Mouse (Mus musculus): ENCODE results near the gene Tnfrsf13c.

Gene Tnfrsf13c

DNA sequence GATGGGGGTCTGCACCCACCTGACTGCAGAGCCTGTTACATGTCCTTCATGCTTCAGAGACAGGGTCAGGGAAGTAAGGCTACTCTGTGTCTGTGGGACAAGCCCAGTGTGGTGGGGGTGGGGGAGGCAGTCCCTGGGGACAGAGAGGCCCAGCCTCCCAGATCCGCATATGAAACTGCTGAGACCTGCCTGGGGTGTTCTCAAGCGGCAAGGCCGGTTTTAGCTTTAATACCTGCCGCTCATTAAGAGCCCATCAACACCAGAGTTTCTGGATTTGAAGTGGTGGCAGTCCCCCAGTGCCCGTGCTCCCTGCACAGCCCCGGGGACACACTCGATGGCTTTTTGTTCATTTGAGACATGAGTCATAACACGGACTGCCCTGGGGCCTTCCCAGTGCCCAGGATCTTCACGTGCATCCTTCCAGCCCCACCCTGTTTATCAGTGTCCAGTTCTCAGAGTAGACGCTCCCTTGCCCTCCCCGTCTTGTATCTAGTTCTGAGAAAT is 5.4 kb upstream of the Tnfrsf13c start:
- no peak for DNase-seq

GRCm38 (mm10) chr15:82225769-82226168 is 1.6 kb upstream of the Tnfrsf13c start:
- DNase-seq = no peak

- no peak for DNase-seq
Observed at GRCm38 (mm10) chr15:82224602-82225215, 540 bp upstream of the Tnfrsf13c start.

DNA sequence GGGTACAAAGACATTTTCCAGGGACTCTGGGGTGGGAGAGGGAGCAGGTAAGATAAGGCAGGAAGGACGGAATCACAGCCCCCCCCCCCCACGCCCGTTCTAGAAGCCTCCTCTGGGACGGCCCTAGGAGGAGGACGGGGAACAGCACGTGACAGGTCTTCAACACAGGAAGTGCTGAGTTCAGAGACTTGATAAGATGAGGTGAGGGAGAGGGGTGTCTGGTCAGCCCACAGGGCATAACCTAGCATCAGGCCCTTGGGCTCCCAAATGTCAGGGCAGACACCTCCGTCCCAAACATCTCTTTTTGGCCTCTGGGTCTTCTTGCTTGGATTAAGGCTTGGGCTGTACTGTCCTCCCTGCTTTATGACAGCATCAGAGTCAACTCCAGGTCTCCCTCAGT is 918 bp downstream of the Tnfrsf13c start:
- DNase-seq = no peak

DNA sequence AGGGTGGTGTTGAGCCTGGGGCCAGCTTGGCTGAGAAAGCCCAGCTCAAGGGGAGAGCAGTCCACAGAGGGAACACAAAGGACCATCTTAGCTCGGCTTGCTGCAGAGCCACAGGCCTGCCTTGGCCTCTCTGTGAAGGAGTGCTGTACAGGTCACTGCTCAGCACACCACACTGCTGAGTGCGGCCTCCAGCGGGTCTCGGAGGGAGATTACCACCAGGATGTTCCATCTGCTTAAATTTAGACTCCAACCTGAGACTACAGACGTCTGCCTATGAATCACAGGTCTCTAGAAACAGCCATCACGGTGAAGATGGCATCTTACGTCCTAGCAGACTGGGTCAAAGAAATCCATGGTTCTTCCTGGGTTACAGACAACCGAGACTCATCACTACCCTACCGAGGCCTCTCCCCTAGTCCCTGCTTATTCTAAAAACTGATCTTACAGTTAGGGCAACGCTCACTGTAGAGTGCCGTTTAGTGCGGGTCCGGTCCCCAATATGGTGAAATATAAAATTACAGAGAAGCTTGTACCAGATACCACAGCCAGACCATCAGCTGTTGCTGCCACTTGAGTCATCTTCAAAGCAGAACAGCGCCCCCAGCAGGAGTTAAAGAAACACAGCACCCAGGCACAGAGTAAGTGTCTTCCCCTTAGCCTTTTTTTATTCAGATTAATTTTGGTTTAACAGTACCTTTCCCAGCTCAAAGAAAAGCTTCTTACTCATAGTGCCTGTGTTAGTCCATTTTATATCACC is 2.9 kb downstream of the Tnfrsf13c start:
- DNase-seq = no peak

GRCm38 (mm10) chr15:82220003-82220675 is 4.0 kb downstream of the Tnfrsf13c start:
- no peak for DNase-seq

DNA sequence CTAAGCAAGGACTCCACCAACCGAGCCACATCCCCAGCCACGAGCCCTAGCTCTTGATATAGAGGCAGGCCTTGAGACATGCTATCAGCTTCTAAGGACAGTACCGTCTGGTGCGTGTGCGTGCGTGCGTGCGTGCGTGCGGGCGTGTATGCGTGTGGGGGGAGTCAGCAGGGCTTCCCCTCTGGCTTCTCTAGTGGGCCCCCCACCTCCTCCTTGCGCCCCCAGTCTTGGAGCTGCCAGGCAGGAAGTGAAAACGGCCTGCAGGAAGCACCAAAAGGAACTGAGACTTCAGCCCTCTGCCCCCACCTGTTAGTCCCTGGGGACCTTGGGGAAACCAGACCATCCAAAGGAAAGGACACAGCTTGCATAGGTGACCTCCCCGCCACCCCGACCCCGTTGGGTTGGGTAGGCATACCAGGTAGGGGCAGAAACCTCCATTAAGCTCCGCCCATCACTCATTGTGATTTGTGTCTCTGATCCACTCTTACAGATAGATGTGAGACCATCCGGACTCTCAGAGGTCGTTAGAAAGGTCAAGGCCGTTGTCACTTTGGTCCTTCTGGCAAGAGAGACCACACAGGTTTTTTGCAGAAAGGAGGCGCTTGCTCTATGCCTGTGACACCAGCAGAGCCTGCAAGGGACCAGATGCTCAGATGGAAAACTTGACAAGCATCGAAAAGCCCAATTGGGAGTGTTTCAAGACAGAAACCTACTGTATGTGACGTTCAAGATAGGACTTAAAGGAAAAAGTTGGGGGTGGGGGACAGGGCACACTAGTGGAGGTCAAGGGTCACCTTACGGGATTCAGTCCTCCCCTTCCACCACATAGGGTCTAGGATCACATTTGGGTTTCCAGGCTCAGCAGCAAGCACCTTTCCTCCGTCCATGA is 5.1 kb downstream of the Tnfrsf13c start:
- no peak for DNase-seq

DNA sequence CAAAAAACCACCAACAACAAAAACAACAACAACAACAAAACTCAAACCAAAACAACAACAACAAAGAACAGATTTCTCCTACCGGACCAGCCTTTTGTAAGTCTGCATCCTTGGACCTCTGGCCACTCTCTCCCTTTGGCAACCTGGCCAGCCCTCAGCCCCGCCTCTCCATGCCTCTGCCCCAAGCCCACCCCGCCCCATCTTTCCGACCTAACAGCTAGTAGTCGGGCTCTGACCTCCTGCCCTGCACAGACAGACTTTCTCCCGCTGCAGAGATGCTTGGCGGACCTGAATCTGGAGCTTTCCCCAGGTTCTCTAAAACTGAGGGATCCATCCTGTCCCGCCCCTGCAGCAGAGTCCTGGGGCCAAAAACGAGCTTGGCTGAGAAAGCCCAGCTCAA is 6.2 kb downstream of the Tnfrsf13c start:
- DNase-seq = no peak

- DNase-seq = no peak
Observed at GRCm38 (mm10) chr15:82217039-82217438, 7.1 kb downstream of the Tnfrsf13c start.

GRCm38 (mm10) chr15:82216142-82216827 is 7.9 kb downstream of the Tnfrsf13c start:
- no peak for DNase-seq

GRCm38 (mm10) chr15:82215332-82216046 is 8.7 kb downstream of the Tnfrsf13c start:
- DNase-seq = no peak

GRCm38 (mm10) chr15:82213222-82213621 is 10.9 kb downstream of the Tnfrsf13c start:
- no peak for DNase-seq

DNA sequence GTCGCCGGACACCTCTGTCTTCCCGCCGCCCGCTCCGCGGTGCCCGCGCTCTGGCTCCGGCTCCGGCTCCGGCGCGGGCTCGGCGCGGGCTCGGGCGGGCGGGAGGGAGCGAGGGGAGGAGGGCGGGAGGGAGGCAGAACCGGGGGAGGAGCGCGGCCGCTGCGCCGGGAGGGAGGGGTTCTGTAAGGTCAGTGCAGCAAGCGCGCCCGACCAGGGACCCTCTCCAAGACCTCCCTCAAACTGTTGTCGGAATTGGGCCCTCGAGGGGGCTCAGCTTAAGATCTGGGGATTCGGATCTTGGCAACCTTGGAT is 11.5 kb downstream of the Tnfrsf13c start, which contains the start of gene Shisa8:
Gene Shisa8, minus strand, starts transcription at position 64 of the 312 bp plus-strand sequence.
- no peak for DNase-seq

DNA sequence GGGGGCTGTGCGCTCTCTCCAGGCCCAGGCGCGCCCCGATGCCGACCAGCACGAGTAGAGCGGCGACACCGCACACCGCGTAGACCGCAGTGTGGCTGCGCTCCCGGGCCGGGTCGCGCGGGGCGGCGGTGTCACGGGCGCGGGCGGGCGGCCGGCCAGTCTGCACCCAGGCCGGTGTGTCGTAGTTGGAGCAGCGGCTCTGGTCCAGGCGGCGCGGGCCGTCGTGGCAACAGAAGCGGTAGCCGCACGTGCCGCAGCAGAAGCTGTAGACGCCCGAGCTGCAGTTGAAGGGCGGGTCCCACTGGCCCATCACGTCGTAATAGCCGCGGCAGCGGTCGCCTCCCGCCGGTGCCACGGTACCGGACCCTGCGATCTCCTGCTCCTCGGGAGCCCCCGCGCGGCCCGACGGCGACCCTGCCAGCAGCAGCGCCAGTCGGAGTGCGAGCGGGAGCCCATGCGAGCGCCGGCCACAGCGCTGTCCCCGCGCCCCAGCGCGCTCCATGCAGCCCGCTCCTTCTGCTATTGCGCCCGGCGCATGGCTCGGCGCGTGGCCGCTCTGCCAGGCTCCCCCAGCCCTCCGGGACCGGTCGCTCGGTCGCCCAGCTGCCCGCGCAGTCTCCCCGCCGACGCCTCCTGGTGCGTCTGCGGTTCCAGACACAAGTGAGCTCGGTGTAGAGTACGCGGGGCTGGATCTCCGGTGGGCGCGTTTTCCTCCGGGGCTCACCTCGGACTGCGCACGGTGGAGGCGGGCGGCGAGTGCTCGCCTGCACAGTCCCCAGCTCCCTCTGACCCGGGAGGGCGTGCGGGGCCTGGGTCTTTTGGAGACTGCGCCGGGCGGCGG is 12.0 kb downstream of the Tnfrsf13c start:
- DNase-seq = no peak

DNA sequence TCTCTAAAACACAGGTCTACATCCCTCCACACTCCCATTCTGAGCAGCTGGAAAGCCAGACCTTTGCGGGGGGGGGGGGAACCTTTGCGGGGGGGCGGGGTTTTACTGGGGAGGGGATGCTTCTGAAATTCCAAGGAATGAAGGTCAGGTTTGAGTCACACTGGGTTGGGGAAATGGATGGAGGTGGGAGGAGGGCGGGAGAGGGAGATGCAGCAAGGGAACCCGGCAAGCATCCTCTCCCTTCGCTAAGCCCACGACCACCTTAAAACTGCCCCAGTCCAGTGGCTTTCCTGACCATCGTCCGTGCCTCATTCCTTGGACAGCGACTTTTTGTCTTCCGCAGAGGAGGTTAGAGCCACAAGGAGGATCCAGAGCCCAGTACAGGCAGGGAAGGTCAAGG is 12.9 kb downstream of the Tnfrsf13c start:
- DNase-seq = no peak

DNA sequence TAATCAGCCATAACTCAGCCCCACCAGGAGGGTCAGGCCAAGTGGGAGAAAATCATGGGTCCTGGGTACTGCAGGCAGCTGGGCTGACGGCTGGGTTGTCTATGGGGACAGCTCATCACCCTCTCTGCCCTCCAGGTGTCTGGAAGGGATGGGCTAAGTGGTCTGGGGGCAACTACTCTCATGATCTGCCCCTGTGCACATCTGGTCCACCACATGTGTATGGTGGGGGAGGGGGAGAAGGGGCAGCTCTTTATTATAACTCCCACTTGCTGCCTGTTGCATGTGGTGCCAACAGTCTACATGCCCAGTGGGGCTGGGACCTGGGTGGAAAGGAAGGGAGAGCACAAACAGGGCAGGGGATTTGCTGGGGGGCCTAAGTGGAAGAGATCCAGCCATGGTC is 13.4 kb downstream of the Tnfrsf13c start:
- DNase-seq = no peak

GRCm38 (mm10) chr15:82209295-82210050 is 14.7 kb downstream of the Tnfrsf13c start:
- DNase-seq = no peak

GRCm38 (mm10) chr15:82208307-82208706 is 15.9 kb downstream of the Tnfrsf13c start:
- DNase-seq = no peak

- DNase-seq = no peak
Observed at GRCm38 (mm10) chr15:82207504-82208219, 16.5 kb downstream of the Tnfrsf13c start.
